Mouse (Mus musculus): ENCODE results near the gene Ykt6.
A peak's percentile ranks its signal among the peaks of the same experiment; 100 is the strongest.
"Not testable (repeated sequence)": the region's sequence is repeated elsewhere in the genome, so short reads cannot be mapped to it uniquely, and the experiment has no call there.

Ykt6 gene

GRCm38 (mm10) chr11:5990910-5991309 is 35.4 kb downstream of the Ykt6 start:
- DNase-seq (ENCODE audit: low spot score in 2 of 2): no peak

GRCm38 (mm10) chr11:5994212-5994611 is 38.7 kb downstream of the Ykt6 start:
- no peak for DNase-seq (ENCODE audit: low spot score in 2 of 2)

- DNase-seq (ENCODE audit: low spot score in 2 of 2): no peak
Observed at GRCm38 (mm10) chr11:5994880-5995279, 39.4 kb downstream of the Ykt6 start.

GRCm38 (mm10) chr11:5995989-5996388 is 40.5 kb downstream of the Ykt6 start:
- peak; percentile 82 to 87 for DNase-seq (ENCODE audit: low spot score in 2 of 2)

- DNase-seq (ENCODE audit: low spot score in 2 of 2): no peak
Observed at GRCm38 (mm10) chr11:5998472-5998871, 43.0 kb downstream of the Ykt6 start.

GRCm38 (mm10) chr11:5999832-6000771 is 44.6 kb downstream of the Ykt6 start:
- DNase-seq (ENCODE audit: low spot score in 2 of 2): peak; percentile 80 to 92

- DNase-seq (ENCODE audit: low spot score in 2 of 2): no peak
Observed at GRCm38 (mm10) chr11:6000961-6001682, 45.6 kb downstream of the Ykt6 start.

GRCm38 (mm10) chr11:6001981-6002649 is 46.6 kb downstream of the Ykt6 start:
- peak; percentile 44 to 75 for DNase-seq (ENCODE audit: low spot score in 2 of 2)

GRCm38 (mm10) chr11:6003046-6003639 is 47.6 kb downstream of the Ykt6 start:
- DNase-seq (ENCODE audit: low spot score in 2 of 2): no peak

GRCm38 (mm10) chr11:6005374-6006043 is 50.0 kb downstream of the Ykt6 start:
- DNase-seq (ENCODE audit: low spot score in 2 of 2): not testable (repeated sequence)

GRCm38 (mm10) chr11:6006351-6007009 is 51.0 kb downstream of the Ykt6 start:
- DNase-seq (ENCODE audit: low spot score in 2 of 2): not testable (repeated sequence)

- DNase-seq (ENCODE audit: low spot score in 2 of 2): not testable (repeated sequence)
Observed at GRCm38 (mm10) chr11:6007010-6007778, 51.7 kb downstream of the Ykt6 start.

GRCm38 (mm10) chr11:6007779-6008128 is 52.3 kb downstream of the Ykt6 start:
- DNase-seq (ENCODE audit: low spot score in 2 of 2): not testable (repeated sequence)

- DNase-seq (ENCODE audit: low spot score in 2 of 2): not testable (repeated sequence)
Observed at GRCm38 (mm10) chr11:6010751-6011482, 55.4 kb downstream of the Ykt6 start.

- DNase-seq (ENCODE audit: low spot score in 2 of 2): no peak
Observed at GRCm38 (mm10) chr11:6011879-6012278, 56.4 kb downstream of the Ykt6 start.

- DNase-seq (ENCODE audit: low spot score in 2 of 2): no peak
Observed at GRCm38 (mm10) chr11:6013359-6013758, 57.9 kb downstream of the Ykt6 start.

- DNase-seq (ENCODE audit: low spot score in 2 of 2): no peak
Observed at GRCm38 (mm10) chr11:6015011-6015431, 59.5 kb downstream of the Ykt6 start.

GRCm38 (mm10) chr11:6016368-6016767 is 60.9 kb downstream of the Ykt6 start:
- DNase-seq (ENCODE audit: low spot score in 2 of 2): peak in 1 of 2 experiments; percentile 63

- DNase-seq (ENCODE audit: low spot score in 2 of 2): no peak
Observed at GRCm38 (mm10) chr11:6016797-6017395, 61.4 kb downstream of the Ykt6 start.
